Mouse (Mus musculus) liver, postnatal 0 days (tissue): ENCODE data around the gene Olfr789.

Experiments used
- CTCF ChIP-seq: sonication (generic); IDR thresholded peaks from 2 replicates; pipeline ENCODE4 v1.5.1; 2016; ENCODE audit warnings: antibody characterized with exemption, low read depth
- EP300 ChIP-seq: IDR thresholded peaks from 2 replicates; pipeline ENCODE4 v1.6.1; 2016; ENCODE audit warnings: antibody characterized with exemption, low read depth, mild to moderate bottlenecking

DNA sequence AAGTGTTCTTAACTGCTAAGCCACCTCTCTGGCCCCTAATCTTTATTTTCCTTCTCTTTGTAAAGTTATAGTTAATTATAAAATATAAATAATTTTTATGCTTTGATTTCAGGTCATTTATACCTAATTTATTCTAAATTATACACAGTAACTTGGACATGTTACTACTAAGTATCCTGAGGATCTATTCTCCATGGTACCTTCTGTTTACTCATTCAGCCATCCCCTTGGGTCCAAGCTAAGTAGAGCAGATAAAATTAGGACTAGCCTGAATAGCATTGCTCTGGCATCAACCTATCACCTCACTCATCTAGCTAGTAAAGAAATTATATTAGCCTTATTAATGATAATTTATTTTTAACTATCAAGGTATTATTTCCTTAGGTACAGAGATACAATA is 13.6 kb downstream of the Olfr789 start, which contains the start of gene Olfr790:
- TF ChIP-seq CTCF (no peak), EP300 (no peak)
